Mouse (Mus musculus): Measurements from ENCODE around the gene Chd6.
"Not testable (repeated sequence)": the region's sequence is repeated elsewhere in the genome, so short reads cannot be mapped to it uniquely, and the experiment has no call there.

Gene Chd6

GRCm38 (mm10) chr2:160981791-160982190, 127.1 kb downstream of the Chd6 start:
- no peak for DNase-seq

GRCm38 (mm10) chr2:160978651-160979050, 130.2 kb downstream of the Chd6 start:
- no peak for DNase-seq

GRCm38 (mm10) chr2:160977248-160977647, 131.6 kb downstream of the Chd6 start:
- DNase-seq, result no peak

- DNase-seq, result peak in 1 of 2 experiments; percentile 43
These were observed 135.1 kb downstream of the Chd6 start for GRCm38 (mm10) chr2:160973648-160974215.

DNA sequence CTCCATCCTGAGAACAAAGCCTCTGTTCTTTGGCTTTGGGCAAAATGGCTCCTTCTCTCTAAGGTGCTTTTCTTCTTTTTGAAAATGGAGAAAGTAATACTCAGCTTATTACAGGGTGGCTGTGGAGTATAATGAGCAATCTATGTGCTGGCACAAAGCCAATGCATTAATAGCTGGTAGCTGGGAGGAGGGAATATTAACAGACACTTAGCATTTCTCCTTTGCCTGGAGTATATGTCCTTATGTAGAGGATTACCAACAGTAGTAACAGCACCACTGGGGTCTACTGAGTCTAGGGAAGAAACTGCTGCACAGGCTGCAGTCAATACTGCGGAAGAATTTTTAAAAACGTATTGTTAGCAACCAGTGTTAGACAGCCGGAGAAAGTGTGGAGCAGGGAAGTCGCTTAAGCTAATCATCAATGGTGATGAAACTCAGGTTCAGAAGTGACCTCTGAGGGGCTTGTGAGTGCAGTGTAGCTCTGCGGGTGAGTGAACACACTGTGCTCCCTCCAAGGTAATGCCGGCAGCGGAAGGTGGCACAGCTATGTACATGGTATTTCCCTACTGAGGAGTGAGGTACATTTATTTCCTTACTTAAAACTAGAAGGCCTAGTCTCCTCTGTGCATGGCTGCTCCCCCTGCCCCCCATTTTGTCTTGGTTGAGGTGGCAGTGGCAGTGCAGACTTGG, 136.6 kb downstream of the Chd6 start:
- DNase-seq, result no peak

GRCm38 (mm10) chr2:160962149-160962548, 146.7 kb downstream of the Chd6 start:
- no peak for DNase-seq

DNA sequence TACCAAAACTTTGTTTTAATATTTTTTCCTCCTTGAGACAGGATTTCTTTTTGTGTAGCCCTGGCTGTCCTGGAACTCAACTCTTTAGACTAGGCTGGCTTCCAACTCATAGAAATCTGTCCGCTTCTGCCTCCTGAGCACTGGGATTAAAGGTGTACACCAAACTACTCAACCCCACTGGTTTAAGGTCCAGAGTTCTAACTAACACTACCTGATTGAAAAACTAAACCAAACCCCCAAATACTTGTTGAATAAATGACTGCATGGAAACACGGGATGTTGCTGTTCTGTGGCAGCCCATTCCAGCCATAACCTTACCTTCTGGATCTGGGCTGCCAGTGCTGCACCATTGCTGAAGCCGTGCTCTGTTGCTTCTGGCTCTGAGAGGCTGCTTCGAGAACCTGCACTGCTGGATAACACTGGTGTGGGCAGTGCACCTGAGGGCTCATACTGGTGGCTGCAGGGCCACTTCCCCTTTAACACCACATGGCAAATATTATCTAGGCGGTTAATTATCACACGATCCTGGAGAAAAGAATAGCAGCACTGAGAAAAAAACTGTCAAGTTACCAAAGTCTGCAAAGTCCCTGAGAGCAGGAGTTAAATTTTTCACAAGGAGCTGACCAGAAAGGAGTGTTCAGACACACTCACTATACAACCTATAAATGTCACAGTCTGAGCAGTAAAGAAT, 147.8 kb downstream of the Chd6 start:
- peak; percentile 34 to 65 for DNase-seq

GRCm38 (mm10) chr2:160959901-160960300, 149.0 kb downstream of the Chd6 start:
- no peak for DNase-seq

DNA sequence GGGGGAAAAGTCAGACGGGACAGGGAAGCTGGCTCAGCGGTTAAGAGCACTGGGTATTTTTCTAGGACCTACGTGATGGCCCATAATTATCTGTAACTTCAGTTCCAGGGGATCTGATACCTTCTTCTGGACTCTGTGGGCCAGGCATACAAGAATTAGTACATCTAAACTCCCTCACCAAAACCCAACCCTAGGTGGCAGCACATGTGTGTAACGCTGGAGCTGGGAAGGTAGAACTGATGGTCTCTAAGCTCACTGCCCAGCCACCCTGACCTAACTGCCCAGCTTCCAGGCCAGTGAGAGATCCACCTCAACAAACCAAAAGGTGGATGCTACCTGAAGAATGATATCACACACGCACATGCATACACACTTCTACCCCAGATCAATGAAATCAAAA, 150.1 kb downstream of the Chd6 start:
- DNase-seq, result peak; percentile 59 to 75

- DNase-seq, result not testable (repeated sequence)
These were observed 151.1 kb downstream of the Chd6 start for GRCm38 (mm10) chr2:160957801-160958200.

DNA sequence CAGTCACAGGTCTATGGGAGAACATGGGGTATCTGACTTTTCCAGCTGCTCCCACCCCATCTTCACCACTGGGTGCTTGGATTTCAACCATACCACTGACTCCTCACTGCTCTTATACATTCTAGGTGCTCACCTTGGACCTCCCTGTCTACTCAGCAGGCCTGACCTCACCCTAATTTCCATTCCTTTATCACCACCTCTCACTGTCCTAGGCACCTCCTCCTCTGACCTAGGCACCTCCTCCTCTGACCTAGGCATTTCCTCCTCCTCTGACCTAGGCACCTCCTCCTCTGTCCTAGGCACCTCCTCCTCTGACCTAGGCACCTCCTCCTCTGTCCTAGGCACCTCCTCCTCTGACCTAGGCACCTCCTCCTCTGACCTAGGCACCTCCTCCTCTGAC, 151.6 kb downstream of the Chd6 start:
- not testable (repeated sequence) for DNase-seq

DNA sequence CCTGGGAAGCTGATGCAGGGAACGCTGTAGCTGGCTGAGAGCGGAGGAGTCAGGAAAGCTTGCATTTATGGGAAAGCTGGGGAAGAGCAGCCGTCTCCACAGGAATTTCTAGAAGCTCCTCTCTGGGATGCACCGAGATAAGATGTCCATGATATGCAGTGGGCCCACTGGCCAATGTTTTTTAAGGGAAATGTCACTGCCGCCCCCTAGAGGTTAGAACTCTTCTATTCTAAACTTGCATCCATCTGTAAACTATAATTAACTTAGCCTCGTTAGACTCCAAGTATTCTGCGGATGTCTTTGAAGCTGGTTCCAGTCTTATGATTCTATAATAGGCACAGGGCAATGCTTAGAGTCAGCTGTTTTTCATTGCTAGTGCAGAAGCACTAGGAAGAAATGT, 153.5 kb downstream of the Chd6 start:
- peak in 1 of 2 experiments; percentile 46 for DNase-seq

DNA sequence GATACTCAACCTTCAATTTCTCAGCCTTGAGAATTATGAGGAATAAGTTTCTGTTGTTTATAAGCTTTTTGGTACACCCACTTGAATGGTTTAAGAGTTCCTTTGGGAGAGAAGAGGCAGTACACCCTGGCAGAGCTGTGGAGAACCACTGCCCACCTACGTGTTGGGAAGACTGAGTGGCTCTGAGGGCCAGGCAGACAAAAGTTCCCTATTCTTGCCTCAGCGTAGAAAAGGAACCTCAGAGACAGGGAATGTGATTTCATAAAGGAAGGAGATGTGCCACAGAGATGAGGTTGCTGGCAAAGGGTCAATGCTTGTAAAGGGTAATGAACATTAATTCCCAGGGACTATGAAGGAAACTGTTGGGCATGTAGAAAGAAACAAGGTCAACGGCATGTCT, 154.3 kb downstream of the Chd6 start:
- no peak for DNase-seq

GRCm38 (mm10) chr2:160953131-160953873, 155.6 kb downstream of the Chd6 start:
- no peak for DNase-seq

DNA sequence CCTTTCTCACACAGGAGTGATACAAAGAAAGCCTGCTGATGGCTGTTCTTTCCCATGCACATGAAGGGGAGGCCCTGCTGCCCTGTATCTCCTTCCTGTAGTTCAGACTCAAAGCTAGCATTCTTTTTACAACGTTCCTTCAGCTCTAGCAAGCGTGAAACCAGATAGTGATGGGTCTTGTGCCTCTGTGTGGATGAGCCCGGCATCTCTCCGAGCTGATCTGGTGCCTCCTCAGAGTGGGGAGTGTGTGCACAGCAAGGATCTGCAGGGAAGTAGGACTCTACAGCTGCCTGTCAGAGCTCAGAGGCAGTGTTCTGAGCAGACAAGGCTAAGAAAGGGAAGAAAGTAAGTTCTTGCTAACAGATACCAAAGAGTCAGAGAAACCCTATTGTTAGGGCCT, 157.3 kb downstream of the Chd6 start:
- no peak for DNase-seq

- no peak for DNase-seq
These were observed 166.4 kb downstream of the Chd6 start for GRCm38 (mm10) chr2:160942443-160942842.

- DNase-seq, result no peak
These were observed 167.8 kb downstream of the Chd6 start for GRCm38 (mm10) chr2:160940930-160941709.

GRCm38 (mm10) chr2:160934451-160934850, 174.4 kb downstream of the Chd6 start:
- peak in 1 of 2 experiments; percentile 15 for DNase-seq

- no peak for DNase-seq
These were observed 175.0 kb downstream of the Chd6 start for GRCm38 (mm10) chr2:160933890-160934289.

DNA sequence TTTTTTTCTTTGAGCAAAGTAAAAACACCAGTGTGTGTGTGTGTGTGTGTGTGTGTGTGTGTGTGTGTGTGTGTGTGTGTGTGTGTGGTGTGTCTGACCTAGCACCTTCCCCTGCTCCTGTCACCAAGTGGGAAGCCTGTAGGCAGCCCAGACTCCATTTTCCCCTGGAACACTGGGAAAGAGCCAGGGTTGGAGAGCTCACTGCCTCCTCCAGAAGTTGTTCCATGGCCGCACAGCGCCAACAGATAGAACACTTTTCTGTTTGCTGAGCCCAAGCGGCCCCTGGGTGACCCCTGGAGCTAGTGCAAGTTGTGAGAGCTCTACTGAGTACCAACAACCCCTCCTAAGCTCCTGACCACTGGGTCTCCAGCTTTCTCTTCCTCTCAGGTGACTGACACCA, 175.9 kb downstream of the Chd6 start:
- DNase-seq, result no peak

GRCm38 (mm10) chr2:160932325-160932724, 176.6 kb downstream of the Chd6 start:
- DNase-seq, result no peak

GRCm38 (mm10) chr2:160931378-160931777, 177.5 kb downstream of the Chd6 start:
- DNase-seq, result no peak

DNA sequence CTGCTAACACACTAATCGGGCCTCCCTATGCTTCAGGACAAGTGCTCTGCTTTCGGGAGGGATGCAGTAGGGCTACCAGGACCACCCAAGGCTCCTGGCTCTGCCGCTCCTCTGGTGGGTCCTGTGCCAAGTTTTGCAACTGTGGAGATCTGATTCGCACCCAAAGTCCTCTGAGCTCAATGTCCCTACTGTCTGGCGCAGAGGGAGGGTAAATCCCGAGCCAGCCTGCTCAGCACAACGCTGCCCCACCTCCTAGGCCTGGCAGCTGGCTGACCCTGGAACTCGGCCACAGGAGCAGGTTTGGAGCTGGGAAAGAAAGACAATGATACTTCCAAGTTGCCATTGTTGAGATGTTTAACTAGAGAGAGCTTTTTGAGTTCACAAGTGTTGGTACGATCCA, 183.7 kb downstream of the Chd6 start:
- no peak for DNase-seq
